Mouse (Mus musculus): ENCODE data around the gene Ubl7. TPM values are rescaled to one million over a fixed set of nuclear protein-coding genes. Genes with fewer than 3 reads are reported as not detected.

Gene Ubl7
- total RNA-seq, 2 experiments from 2014 or later: 62.2 to 63.6 TPM

DNA sequence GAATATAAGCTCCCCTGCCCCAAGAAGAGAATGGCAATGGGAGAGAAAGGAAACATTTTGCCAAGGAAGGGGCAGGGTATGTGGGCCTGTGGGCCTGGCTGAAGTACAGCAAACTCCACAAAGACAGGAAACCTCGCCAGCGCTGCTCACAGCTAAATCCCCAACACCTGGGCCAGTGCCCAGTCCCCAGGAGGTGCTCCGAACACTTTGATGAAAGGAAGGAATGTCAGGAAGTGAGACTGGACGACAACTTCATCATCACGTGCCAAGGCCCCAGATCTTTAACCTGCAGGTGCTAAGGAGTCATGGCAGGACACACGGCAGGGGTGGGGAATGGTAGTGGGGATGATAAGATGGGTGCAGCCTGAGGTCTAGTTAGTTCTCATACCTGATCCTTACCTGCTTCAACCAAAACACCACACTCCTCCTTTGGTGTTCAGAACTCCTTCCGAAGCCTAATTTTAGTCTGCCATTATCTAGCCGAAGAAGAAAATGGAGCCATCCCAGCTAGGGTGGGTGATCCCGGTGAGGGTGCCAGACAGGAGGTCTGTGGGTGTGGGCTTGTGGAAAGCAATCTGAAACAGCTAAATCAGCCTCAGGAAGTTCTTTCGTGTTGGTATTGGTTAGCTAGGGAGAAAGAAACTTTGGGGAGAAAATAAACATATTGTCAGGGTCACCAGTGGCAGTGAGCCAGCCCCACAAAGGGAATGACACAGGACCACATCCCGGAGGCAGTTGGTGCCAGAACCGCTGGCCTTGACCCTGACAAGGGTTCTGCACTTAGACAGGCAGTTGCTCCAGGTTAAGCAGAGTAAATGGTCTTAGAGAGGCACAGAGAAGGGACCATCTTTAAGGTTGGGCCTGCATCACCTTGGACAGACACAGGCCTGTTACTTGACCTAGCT is 54.8 kb downstream of the Ubl7 start:
- no peak for DNase-seq

DNA sequence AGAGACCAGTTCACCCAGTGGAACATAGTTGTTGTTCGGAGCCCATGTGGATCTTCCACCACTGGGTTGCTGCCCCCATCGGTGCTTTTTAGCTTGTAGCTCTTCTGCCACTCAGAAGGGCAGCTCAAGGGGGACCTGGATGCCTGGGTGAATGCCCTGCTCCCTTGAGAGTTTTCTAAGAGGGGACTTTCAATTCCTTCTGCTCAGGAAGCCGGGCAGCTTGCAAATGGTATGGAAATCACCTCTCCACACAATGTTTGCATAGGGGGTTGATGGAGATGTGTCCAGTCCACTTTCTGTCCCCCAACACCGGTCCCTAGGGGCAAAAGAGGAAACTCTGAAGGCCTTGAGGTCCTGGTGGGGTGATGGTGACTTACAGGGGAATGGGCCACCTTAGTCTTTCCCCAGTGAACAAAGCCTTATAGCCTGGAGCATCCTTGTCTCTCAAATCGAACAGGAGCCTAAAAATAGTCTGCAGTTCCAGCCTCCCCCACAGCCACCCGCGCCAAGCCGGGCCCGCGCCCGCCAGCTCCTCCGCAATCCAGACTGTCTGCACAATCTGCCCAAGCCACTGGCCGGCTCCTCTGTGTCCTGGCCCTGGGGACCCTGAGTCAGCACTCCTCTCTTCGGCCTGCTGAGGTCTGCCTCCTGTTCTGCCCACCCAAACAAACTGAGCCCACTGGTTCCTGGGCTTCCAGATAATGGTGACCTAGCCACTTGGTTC is 56.6 kb downstream of the Ubl7 start:
- DNase-seq: peak; percentile 84

DNA sequence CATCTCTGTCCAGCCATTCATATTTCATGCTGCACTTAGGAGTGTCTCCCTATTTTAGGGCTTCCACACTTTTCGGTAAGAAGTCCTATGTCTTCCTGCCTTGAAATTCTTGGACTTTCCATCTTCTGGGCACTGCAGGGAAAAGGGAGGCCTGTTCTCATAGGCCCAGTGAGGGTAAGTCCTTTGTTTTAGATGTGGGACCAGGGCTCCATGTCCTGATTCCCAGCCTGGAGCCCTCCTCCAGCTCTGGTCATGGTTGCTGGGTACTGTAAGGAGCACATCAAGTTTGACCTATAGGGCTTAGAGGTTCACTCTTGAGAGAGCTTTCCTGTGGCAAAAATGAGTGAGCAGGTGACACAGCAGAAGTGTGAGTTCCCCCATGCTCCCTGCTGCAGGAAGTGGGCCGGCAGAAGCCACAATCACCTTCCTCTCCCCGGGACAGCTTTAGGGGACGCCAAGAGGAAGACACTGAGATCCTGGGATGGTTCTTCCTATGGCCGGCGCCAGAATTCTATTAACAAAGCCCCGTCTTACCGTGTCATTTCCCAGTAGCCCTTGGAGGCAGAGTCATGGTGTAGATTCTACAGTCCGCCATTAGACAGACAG is 57.5 kb downstream of the Ubl7 start:
- no peak for DNase-seq

DNA sequence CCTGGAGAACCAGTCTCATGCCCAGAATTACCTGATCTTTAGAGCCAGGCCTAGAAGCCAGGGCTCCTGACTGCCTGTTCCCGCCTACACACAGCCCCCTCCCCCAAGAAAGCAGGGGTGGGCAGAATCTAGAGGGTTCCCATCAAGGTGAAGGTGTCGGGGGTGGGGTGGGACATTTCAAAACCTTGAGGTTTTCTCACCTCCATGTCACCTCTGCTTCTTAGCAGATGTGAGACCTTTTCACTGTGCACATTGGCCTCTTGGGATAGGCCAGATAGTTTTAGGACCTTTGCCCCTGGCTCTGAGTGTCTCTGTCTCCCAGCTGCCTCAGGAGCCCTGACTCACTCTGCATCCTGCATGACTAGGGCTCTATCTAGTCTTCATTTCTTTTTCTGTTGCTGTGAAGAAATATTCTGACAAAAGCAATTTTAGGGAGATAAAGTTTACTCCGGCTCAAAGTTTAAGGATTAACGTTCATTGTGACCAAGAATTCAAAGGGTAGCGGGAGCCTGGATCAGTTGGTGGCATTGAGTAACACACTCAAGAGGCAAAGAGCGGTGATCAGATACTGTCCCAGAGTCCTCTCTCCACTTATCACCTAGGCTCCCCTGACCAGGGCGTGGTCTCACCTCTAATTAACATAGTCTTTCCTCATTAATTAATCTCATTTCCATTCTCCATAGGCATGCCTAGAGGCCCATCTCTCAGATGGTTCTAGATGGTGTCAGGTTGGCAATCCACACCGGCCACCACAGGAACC is 58.2 kb downstream of the Ubl7 start:
- DNase-seq: no peak

DNA sequence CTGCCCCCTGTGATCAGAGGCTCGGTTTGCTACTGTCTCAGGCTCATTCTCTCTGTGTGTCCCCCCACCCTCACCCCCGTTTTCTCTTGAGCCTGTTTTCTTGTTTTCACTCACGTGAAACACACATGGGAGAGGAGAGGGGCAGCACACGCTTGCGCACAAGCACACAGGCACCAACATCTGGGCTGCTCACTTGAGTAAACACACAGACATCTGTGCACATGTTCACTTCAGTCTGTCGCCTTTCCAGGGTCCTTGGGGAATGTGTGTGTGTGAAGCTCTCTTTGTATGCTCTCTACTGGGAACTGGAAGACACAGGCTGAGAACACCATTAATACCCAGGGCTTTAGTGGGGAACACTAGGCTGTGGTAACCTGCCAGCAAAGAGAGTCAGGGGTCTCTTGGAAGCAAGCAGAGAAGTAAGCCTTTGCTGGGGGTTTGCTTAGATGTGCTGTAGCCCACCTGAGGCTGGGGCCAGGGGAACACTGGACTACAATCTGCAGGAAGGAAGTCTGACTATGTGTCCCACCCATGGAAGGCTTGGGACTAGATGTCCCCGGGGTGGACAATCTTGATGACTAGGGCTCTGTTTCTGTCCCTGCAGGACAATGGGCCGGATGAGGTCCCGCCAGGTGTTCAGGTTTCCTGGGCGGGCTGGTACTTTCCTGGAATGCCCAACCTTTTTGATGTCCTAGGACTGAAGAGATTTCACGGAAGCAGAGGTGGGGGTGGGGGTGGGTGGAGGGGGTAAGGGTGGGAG is 59.1 kb downstream of the Ubl7 start:
- DNase-seq: peak; percentile 53

DNA sequence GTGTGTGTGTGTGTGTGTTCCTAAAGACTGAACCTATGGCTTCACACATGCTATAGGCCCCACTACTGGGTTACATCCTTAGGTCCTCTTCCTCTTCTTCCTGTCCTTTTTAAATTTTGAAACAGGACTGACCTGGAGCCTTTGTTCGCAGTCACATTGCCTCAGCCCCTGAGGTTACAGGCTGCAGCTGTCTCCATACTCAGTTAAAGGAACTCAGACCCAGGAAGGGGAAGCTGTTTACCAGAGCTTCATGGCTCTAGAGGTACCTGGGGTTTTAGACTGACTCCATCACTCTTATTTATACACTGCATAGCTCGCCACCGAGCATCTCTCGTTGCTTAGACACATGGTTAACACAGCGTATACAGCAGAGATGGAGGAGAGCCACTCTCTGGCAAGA is 60.6 kb downstream of the Ubl7 start:
- no peak for DNase-seq

DNA sequence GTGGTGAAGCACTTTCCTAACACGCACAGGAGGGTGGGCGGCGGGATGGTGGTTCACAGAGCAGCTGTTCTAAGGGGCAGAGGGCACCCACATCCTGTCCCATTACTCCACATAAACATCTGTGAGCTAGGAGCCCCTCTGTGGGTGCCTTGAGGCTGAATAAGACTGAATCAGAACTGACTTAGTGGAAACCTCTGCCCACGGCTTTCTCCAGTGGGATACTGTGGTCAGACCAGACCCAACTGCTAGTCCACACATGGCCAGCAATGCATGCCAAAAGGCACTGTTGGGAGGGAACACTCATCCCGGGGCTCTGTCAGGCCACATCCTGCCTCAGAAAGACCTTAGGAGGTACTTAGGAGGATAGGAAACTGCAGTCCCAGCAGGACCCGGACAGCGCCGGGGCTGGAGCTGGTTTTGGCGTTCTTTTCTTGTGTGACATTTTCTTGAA is 61.4 kb downstream of the Ubl7 start:
- DNase-seq: peak; percentile 40

DNA sequence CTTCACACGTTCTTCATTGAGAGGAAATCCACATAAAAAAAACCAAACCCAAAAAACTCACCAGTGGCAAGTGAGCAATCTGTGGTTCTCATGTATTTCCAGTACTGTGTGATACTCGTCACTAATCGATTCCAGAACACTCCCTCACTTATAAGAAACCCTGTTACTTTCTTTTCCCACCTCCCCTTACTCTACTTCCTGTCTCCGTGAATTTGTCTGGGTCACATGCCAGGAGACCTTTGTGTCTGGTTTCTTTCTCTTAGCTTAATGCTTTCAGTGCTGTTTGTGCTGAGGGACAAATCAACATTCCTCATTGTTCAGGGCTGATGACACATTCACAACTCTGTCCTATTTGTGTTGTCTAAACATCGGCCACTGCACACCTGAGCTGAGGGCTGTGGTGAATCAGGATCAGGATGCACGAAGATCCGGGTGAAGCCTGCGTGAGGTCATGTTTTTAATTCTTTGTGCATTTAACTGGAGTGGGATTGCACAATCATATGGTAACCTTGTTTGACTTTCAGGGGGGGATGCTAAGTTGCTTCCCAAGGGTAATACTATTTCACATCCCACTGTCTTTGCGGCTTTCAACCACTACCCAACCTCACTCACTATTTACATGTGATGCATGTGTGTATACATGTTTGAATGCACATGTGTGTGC is 62.1 kb downstream of the Ubl7 start:
- no peak for DNase-seq

DNA sequence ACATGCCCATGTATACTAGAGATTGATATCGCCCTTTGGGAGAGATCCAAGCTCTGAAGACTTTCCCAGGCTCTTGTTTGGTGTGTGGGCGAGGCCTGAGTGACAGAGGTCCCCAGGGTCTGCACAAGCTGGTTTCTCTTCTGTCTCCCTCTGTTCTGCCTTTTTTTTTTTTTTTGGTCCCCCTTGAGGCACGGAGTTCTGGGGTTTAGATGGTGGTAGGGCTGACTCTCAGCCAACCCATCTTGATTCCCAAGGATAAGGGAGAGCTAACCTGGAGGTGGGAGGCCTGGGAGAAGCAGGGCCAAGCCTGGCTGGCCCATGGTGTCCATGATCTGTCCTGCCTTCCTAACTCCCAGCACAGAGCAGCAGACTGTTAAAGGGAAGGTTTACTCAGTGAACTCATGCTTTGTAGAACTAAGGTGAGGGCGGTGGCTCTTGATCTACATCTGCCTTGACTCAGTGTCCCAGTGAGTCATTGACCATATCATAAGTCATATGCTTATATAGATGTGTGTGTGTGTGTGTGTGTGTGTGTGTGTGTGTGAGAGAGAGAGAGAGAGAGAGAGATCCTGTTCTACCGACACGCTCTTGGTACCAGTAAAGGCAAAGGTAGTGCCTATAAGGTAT is 62.8 kb downstream of the Ubl7 start:
- no peak for DNase-seq

DNA sequence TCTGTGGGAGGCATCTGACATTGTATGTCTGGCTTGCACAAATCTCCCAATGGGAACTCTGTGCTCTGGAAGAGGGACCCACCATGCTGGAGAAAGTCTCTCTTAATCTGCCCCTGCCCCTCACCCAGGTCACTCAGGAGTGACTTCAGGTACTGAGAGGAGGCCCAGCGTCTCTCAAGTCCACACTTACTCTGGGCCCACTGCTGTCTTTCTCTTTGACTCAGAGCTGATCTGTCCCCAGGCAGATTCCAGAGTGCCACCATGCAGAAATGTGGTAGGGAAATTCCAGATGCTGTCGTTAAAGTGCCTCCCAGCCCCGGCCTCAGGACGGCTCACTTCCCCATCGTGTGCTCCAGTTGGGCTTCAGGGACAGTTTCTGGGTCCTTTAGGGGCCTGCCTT is 63.4 kb downstream of the Ubl7 start:
- DNase-seq: no peak

DNA sequence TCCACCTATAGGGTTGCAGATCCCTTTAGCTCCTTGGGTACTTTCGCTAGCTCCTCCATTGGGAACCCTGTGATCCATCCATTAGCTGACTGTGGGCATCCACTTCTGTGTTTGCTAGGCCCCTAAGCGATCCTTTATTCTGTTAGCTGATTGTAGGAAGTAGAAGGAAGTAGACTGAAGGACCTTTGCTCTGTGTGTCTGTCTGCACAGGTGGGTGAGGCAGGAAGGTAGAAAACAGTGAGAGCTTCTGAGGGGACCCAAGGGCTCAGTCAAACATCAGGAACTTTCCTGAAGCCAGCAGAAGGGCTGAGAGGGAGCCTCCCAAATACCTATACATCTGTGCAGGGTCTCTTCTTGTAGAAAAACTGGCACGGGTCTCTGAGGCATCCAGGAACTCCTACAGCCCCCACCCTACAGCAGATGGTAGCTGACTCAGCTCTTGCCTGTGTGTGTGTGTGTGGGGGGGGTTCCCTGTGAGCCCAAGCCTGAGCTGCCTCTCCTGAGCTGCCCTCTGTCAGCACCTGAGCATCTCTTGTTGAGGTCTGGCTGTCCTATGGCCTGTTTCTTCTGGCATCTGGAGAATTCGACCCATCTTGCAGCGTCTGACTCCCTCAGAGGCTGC is 64.5 kb downstream of the Ubl7 start:
- DNase-seq: no peak

DNA sequence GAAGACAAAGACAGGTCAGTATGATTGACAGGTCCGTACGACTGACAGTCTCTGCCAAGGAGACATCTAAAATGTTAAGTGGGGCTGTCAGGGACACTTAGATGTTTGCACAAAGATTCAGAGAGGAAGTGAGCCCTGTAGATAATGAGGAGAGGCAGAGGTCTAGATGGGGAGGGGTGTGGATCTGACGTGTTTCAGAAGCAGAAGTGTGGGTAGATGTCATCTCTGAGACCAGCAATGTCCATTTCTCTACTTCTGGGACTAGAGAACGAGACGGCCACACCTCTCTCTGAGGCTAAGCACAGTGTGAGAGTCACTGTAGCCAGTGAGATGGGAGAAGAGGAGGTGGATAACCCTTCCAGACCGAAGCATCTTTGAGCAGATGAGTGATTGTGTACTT is 67.2 kb downstream of the Ubl7 start:
- no peak for DNase-seq

DNA sequence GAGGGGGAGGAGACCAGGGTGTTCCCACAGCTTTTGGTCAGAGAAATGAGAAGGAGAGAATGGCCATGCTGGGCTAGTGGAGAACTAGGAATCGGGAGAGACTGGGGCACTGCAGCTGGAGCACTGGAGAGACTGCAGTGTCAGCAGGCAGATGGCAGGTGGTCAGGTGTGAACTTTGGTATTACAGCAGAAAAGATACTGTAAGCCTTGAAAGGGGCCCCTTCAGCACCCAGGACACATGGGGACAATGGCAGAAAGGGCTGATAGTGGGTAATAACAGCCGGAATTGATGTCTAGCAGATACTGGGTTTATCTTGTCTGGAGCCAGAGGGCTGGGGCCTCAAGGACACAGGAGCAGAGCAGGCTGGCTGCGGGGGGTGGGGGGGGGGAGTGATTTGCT is 68.1 kb downstream of the Ubl7 start:
- no peak for DNase-seq

Other genes starting within 250 kb of the Ubl7 start
- not detected for gene Cyp1a2, start 227.3 kb upstream of the Ubl7 start, total RNA-seq (2021)
- gene Cyp1a1, start 223.1 kb upstream of the Ubl7 start, total RNA-seq (2021): under 1 TPM; 0.21 to 0.31 TPM
- gene Edc3, start 202.4 kb upstream of the Ubl7 start, total RNA-seq (2021): 1 to 10 TPM; 4.9 to 6.0 TPM
- gene Clk3, start 145.1 kb upstream of the Ubl7 start, total RNA-seq (2021): 10 to 100 TPM; 28.7 to 31.3 TPM
- 1 to 10 TPM; 2.1 to 2.8 TPM for gene Arid3b, start 74.2 kb upstream of the Ubl7 start, total RNA-seq (2021)
- gene Sema7a, start 29.1 kb downstream of the Ubl7 start, total RNA-seq (2021): 1 to 10 TPM; 8.8 to 9.8 TPM
- gene Cyp11a1, start 95.4 kb downstream of the Ubl7 start, total RNA-seq (2021): under 1 TPM; 0.15 to 0.32 TPM
- gene Stra6, start 152.8 kb downstream of the Ubl7 start, total RNA-seq (2021): under 1 TPM; 0.38 to 0.41 TPM
- gene Ccdc33, start 207.8 kb downstream of the Ubl7 start, total RNA-seq (2021): not detected

All from gastrocnemius, postnatal 25 days (tissue).